Mouse (Mus musculus) E14TG2a.4 (cell line): Measurements from ENCODE around the gene Scgb1c1.

Source experiments
- CTCF ChIP-seq: conservative IDR thresholded peaks from 2 replicates; pipeline ENCODE4 v1.5.1; 2014; ENCODE audit warnings: low read length
- NANOG ChIP-seq: IDR thresholded peaks from 2 replicates; pipeline ENCODE4 v1.6.1; 2014; ENCODE audit warnings: borderline replicate concordance, low read length, mixed read lengths
- POU5F1 ChIP-seq: IDR thresholded peaks from 2 replicates; pipeline ENCODE4 v1.6.1; 2014; ENCODE audit warnings: low read length, borderline replicate concordance

- TF ChIP-seq CTCF: no peak
- TF ChIP-seq POU5F1: no peak
- no peak for TF ChIP-seq NANOG
These were observed 32.5 kb upstream of the Scgb1c1 start for GRCm38 (mm10) chr7:140812850-140813249.
